Mouse (Mus musculus) left cerebral cortex, postnatal 4 days (tissue): Measurements from ENCODE around the gene Olfr1162. TPM values are rescaled to one million over a fixed set of nuclear protein-coding genes. Genes with fewer than 3 reads are reported as not detected.
"Not testable (repeated sequence)": the region's sequence is repeated elsewhere in the genome, so short reads cannot be mapped to it uniquely, and the experiment has no call there.

Experiments used
- DNase-seq: peaks from one replicate; pipeline ENCODE4 v3.0.0-alpha.2; 2022
- intact Hi-C: fragments of 180-260 bp; cut with DNase I; formaldehyde crosslinking; loops from one replicate; pipeline ENCODE4 v1.15.1; 2025
- total RNA-seq, 2 experiments: library from RNA; stranded (reverse); gene quantifications; 2 replicates each; pipeline ENCODE4 v1.2.3; 2021

Olfr1162 gene
- not detected for total RNA-seq

GRCm38 (mm10) chr2:88051029-88051428 is at the start of gene Olfr1162:
Gene Olfr1162, minus strand, starts transcription at chr2:88051129.
- no peak for DNase-seq
- intact Hi-C loops: no loop called here

- DNase-seq: no peak
- intact Hi-C loops: no loop called here
Measured at GRCm38 (mm10) chr2:88093866-88094265, 42.9 kb upstream of the Olfr1162 start, which contains the start of gene Olfr1164. Gene Olfr1164, minus strand, starts transcription at chr2:88093966.

GRCm38 (mm10) chr2:88071730-88072129 is 20.8 kb upstream of the Olfr1162 start, which contains the start of gene Olfr1163:
Gene Olfr1163, minus strand, starts transcription at chr2:88071830.
- intact Hi-C loops: no loop called here

GRCm38 (mm10) chr2:88063587-88063986 is 12.7 kb upstream of the Olfr1162 start:
- no peak for DNase-seq
- intact Hi-C loops: no loop called here

More at GRCm38 (mm10) chr2:88071730-88072129, 20.8 kb upstream of the Olfr1162 start, which contains the start of gene Olfr1163:
- DNase-seq: no peak

- no peak for DNase-seq
- intact Hi-C loops: no loop called here
Measured at GRCm38 (mm10) chr2:88037599-88037998, 13.3 kb downstream of the Olfr1162 start, which contains the start of gene Olfr73. Gene Olfr73, minus strand, starts transcription at chr2:88037699.

GRCm38 (mm10) chr2:88022474-88022873 is 28.5 kb downstream of the Olfr1162 start, which contains the start of gene Olfr1161:
Gene Olfr1161, plus strand, starts transcription at chr2:88022774.
- intact Hi-C loops, DNase-seq: not testable (repeated sequence)

- intact Hi-C loops: no loop called here
- DNase-seq: no peak
Measured at GRCm38 (mm10) chr2:88007515-88008318, 43.2 kb downstream of the Olfr1162 start, which contains the start of gene Olfr1160. Gene Olfr1160, minus strand, starts transcription at chr2:88008268.

Other genes starting within 250 kb of the Olfr1162 start
- gene Olfr1145, start 241.3 kb downstream of the Olfr1162 start, total RNA-seq: not detected
- gene Olfr1148, start 220.6 kb downstream of the Olfr1162 start, total RNA-seq: not detected
- not detected for gene Olfr1150-ps1, start 207.1 kb downstream of the Olfr1162 start, total RNA-seq
- gene Olfr1151, start 195.3 kb downstream of the Olfr1162 start, total RNA-seq: not detected
- gene Olfr1152, start 184.6 kb downstream of the Olfr1162 start, total RNA-seq: not detected
- gene Olfr1153, start 156.2 kb downstream of the Olfr1162 start, total RNA-seq: not detected
- gene Olfr1154, start 146.0 kb downstream of the Olfr1162 start, total RNA-seq: not detected
- not detected for gene Olfr1155, start 106.0 kb downstream of the Olfr1162 start, total RNA-seq
- under 1 TPM in 1 of 2 experiments, not detected in 1; 0.14 TPM for gene Olfr1156, start 98.0 kb downstream of the Olfr1162 start, total RNA-seq
- gene Olfr1157, start 82.8 kb downstream of the Olfr1162 start, total RNA-seq: not detected
- gene Olfr74, start 76.5 kb downstream of the Olfr1162 start, total RNA-seq: not detected
- not detected for gene Olfr1158, start 61.0 kb downstream of the Olfr1162 start, total RNA-seq
- not detected for gene Olfr1160, start 42.9 kb downstream of the Olfr1162 start, total RNA-seq
- gene Olfr1161, start 28.4 kb downstream of the Olfr1162 start, total RNA-seq: not detected
- gene Olfr73, start 13.4 kb downstream of the Olfr1162 start, total RNA-seq: not detected
- not detected for gene Olfr1163, start 20.7 kb upstream of the Olfr1162 start, total RNA-seq
- gene Olfr1164, start 42.8 kb upstream of the Olfr1162 start, total RNA-seq: not detected
- gene Olfr1166, start 77.1 kb upstream of the Olfr1162 start, total RNA-seq: not detected
- not detected for gene Olfr1167, start 104.1 kb upstream of the Olfr1162 start, total RNA-seq
- not detected for gene Olfr1168, start 130.8 kb upstream of the Olfr1162 start, total RNA-seq
- gene Olfr1170, start 177.2 kb upstream of the Olfr1162 start, total RNA-seq: not detected
- gene Olfr1173, start 228.7 kb upstream of the Olfr1162 start, total RNA-seq: under 1 TPM in 1 of 2 experiments, not detected in 1; 0.08 TPM